Mouse (Mus musculus) urinary bladder, postnatal 25 days (tissue): ENCODE measurements at regions not wholly inside any gene's neighbourhood (a gene's known extent, or its start where the extent isn't known, plus 50 kb on each side); places are given as distances from the start of the nearest gene placed in this dataset.

Experiments
- DNase-seq: peaks from one replicate; pipeline ENCODE4 v3.0.0; 2022; ENCODE audit warnings: low spot score

DNA sequence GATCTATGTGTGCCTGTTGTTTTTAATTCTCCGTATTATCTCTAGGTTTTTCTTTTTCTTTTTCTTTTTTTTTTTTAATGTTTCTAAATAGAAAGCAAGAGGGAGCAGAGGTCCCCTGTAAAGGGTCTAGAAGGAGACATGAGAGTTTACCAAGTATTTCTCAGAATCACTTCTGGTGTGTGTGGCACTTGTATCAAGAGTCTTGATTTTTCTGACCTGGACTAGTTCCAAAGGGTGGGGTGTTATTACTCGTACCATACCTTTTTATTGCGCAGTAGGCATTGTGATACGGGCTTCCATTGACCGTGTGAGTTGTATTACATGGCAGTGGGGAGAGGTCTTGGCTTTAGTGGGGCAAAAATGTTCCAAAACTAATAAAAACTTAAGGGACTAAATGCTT, 63.2 kb upstream of the Bmp6 start:
- no peak for DNase-seq

DNA sequence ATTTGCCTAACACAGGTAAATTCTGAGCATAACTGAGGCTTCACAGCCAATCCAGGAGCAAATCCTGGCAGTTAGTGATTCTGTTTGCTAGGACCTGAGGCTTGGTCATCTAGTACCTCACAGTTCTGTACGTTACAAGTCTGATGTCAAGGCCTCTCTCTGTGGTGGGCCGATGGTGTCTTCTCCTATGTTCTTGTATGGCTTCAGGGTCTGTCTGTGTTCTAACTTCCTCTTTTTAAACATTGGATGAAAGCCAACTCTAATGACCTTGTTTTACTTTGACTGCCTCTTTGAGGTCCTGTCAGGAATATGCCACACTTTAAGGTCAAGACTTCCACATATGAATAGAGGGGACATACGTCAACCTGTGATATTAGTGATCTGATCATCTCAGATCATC, 56.9 kb upstream of the Bmp6 start:
- DNase-seq = no peak

DNA sequence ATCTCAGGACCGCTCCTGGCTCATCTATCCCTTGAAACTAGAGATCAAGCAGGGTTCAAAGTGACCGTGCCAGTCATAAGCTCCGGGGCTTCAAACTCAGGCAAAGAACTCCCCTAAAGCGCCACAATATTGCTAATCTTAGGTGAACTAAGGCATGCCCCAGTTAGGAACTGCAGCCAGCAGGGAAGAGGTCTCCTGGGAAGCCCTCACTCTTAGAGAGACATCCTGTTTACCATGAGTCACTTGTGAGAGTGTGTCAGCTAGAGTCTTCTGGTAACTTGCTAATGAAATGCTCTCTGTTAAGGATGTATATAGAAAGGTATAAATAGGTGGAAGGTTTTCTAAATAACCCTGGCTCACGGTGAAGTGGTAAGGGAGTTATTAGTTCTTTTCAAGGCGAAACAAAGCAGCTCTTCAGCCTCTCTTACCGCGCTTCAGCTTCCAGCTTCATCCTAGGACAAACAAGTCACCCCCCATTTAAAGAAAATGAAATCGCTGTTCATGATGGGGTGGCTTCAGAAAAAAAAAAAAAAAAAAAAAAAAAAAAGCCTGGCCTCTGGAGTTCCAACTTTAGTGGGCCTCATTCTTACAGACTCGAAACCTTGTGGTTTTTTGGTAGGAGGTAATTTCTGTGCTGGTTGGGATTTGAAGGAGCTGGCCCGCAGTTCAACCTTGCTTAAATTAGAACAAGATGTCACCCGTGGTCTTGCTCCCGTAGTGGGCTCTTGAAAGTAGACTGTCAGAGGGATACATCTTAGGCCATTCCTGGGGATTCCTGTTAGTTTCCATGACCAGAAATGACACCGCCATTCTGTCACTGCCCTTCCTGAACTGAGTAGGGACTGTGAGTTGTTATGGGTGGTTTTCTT, 56.1 kb upstream of the Bmp6 start:
- DNase-seq = no peak

DNA sequence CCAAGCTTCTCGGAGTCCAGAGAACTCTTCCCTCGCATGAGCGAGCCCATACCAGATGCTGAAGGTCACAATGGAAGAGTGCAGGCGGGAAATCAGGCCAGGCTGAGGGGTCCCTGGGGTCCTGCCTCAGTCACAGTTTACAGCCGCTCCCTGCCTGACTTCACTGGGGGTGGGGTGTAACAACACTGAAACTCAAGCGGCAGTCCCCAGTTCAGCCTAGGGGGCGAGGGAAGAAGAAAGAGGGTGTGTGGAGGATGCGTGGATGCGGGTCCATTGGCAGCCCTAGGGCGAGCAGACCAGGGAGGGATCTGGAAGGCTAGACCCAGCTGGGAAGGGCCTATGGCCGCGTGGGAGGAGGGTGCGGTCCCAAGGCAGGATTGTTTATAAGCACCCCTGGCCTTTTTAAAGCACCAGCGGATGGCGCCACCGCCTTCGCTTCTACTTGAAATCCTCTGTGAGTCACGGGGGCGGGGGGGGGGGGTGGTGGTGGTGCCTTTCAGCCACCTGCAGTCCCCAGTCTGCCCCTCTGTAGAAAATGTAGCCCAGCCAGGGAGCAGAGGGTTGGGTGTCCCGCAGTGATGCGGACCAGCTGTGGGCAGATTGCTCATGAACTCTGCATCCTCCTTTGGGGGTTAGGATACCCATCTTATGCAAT, 54.5 kb upstream of the Bmp6 start:
- peak; percentile 41 for DNase-seq

DNA sequence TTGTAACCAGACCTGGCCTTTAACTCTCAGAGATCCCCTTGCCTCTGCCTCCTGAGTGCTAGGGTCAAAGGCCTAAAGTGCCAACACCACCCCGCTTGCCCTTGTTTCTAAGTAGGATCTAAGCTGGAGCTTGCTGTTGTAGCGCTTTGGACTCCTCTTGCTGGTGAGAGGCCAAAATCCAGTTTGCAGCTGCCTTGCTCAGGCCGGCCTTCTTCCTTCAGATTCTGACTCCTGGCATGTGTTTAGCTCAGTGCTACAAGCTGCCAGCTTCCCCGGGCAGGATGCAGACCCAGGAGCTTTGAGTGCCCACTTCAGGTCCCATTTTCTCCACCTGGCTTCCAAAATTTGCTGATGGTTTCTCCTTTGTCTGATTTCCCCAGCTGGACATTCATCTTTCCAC, 53.4 kb upstream of the Bmp6 start:
- DNase-seq = no peak
